Mouse (Mus musculus) cerebellum, postnatal 25 days (tissue): ENCODE measurements at regions not wholly inside any gene's neighbourhood (a gene's known extent, or its start where the extent isn't known, plus 50 kb on each side); places are given as distances from the start of the nearest gene placed in this dataset.

ENCODE experiments used
- DNase-seq, 2 experiments: peaks; one replicate each; pipeline ENCODE4 v3.0.0; 2021; ENCODE audit warnings: mixed read lengths in 2 of 2

DNA sequence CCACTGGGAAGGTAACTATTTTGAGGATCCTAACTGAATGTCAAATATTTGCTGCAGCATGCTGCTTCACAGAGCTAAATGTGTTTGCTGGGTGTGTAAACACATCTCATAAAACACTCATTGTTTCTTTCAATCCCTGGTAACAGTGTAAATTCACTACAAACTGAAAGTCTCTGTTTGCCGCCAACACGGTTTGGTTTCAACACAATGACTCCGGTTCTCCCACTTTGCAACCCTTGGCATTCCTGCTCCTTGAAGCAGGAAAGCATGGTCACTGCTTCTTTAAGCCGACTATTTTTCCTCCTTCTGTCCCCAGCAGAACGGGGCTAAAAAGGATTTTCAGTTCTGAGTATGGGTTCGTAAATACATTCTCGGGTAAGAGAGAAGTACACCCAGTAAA is 328.3 kb downstream of the Klf6 start:
- DNase-seq, result no peak

DNA sequence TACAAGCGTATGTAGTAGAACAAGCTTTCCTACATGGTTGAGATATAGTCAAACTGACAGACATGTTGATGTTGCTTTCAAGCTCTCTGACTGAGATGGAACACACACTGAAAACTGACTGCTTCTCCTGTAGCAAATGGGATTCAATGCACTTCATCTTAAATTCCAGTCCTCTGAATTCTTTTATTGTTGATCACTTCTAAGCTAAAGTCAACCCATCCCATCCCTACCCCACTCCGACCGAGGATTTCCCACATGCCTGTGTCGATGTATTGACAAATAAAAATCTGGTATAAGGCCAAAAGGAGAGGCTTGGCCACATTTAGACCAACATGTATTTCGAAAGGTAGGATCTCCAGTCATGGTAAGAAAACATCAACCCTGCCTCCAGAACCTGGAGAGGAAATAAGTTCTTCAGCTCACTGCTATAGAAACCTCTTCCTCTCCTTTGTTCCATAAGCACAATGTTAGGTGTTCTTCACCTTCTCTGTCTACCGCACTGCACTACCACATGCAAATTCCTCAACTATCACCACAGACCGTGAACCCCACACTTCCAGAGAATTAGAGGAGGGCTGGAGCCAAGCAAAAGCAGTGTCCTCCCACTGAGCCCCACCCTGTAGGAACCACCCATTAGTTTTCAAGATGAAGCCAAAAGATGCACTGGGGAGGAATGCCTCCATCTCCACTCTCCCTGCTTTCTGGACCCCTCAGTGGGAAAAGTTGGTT is 330.1 kb downstream of the Klf6 start:
- DNase-seq, result no peak

DNA sequence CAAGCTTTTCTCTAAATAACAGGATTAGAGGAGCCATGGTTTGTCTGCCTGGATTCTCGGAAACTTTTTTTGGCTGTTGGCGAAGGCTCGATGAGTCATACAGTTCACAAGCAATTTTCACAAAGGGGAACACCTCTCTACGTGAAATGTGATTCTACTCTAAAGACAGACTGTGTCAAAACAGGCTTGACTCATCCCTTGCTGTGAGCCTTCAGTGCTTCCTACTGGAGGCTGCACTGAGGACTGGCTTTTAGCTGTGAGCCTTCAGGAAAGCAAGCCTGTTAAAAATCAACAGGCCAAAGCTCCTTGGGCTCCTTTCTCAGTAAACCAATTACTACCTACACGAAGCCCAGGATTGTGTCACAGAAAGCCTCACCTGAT is 330.6 kb downstream of the Klf6 start:
- DNase-seq, result peak in 1 of 2 experiments; percentile 5

DNA sequence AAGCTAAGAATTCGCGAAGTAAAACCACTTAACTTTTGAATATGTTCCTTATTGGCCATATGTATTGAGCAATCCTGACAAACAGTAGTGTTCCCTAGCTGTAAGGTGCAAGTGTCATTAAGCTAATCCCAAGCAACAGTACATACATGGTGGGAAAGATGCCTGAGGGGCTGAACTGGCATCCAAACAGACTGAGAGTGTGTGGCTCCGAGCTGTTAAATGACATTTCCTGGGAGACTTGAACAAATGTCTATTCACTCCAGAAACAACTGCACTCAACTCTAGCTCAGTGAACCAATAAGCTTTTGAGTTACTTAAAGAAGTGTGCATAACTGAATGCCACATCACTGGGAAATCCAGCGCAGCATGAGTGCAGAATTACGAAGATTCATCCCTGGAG is 335.4 kb downstream of the Klf6 start:
- no peak for DNase-seq

GRCm38 (mm10) chr13:6199107-6199506 is 337.8 kb downstream of the Klf6 start:
- no peak for DNase-seq

GRCm38 (mm10) chr13:6201516-6201915 is 340.2 kb downstream of the Klf6 start:
- DNase-seq, result no peak

GRCm38 (mm10) chr13:6204801-6205200 is 343.1 kb upstream of the Pitrm1 start:
- DNase-seq, result no peak

DNA sequence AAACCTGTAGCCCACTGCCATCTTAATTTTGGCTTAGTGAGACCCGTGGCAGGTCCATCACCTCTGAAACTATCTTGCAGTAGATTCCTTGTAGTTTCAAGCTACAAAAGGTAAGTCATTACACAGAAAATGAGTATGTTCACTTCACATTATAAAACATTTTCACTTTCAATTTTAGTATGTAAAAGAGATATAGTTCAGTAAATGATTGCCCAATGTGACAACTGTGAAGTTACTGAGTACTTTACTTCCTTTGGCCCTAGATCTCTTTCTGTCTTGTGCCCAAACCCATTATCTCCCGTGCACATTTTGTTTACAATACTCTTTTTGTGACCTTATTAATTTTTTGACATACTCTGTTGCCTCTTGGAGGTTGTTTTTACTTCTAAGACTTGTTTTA is 335.4 kb upstream of the Pitrm1 start:
- no peak for DNase-seq

DNA sequence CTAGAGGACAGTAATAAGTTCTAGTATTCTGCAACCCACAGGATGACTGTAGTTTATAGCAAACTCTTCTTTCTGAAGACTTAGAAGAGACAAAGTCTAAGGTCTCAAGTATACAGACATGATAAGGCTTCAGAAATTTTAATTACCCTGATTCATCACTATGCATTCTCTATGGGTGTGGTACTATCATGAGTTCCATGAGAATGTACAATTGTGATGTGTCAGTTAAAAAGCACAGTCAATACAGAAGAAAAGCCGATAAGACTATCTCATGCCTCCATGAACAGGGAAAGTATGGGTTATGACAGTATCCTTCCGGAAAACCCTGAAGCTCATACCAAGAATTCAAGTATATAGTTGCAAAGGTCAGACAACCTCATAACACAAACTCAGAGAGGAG is 333.8 kb upstream of the Pitrm1 start:
- no peak for DNase-seq

GRCm38 (mm10) chr13:6226087-6226643 is 321.8 kb upstream of the Pitrm1 start:
- no peak for DNase-seq

GRCm38 (mm10) chr13:6228278-6228677 is 319.7 kb upstream of the Pitrm1 start:
- DNase-seq, result no peak

GRCm38 (mm10) chr13:6235394-6235793 is 312.6 kb upstream of the Pitrm1 start:
- DNase-seq, result no peak

- DNase-seq, result no peak
These were observed 311.4 kb upstream of the Pitrm1 start for GRCm38 (mm10) chr13:6236503-6236902.

DNA sequence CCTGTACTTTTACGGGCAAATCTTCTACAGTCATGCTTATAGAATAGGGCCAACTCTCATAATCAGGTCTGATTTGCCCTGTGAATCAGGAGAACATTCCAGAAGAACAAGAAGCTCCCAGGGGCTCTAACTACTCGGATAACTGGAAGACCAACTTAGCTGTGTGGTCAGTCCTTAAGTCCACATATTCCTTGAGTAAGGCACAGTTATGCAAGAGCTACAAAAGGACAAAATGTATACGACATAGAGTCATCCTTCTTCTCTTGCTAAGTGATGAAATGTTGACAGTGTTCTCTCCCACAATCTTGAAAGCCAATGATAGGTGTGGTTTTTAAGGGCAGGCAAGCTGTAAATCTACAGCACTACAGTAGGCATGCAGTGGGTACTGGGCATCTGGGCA is 310.7 kb upstream of the Pitrm1 start:
- no peak for DNase-seq

DNA sequence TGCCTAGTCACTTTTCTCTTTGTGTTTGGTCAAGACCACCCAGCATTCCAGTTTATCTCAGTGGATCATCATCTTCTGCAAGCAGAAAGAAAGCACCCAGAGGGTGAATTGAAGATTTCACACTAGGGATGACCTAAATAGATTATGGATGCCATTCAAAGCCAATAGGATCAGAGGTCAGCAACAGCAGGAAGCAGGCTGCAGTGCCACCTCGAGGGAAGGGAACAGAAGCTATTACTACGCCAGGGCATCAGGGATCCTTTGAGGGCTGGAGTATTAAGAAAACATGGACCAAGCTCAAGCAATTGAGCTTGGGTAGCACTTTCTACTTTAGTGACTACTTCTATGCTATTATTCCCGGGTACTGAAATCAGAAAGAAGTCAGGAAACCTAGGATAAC is 307.1 kb upstream of the Pitrm1 start:
- DNase-seq, result no peak

DNA sequence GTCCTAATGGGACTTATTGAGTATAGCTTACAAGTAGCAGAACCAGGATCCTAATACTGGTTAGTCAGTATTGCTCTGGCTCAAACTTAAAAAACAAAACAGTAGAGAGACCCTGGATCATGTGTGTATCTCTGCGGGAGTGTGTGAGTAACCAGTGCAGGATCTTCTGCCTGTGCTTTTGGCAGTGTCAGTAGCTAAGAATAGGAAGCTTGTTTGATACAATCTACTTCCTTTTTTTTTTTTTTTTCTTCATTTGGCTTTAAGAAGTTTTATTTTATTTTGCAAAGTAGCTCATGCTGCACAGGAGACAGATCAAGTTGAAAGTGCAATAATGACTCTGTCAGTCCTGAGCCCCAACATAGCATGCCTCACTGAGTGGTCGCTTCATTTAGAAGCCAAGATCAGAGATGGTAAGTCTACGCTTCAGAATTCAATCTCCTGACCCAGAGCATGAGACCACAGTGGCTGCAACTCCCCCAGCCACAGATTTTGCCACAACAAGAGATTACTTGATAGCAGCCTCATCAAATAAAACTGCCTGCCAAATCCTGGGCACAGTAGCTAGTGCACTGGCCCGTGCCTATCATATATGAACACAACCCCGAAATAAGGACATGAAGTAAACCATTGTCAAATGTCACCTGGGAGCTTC is 306.4 kb upstream of the Pitrm1 start:
- no peak for DNase-seq

GRCm38 (mm10) chr13:6250106-6250505 is 297.8 kb upstream of the Pitrm1 start:
- DNase-seq, result no peak

GRCm38 (mm10) chr13:6251025-6251862 is 296.7 kb upstream of the Pitrm1 start:
- no peak for DNase-seq

- no peak for DNase-seq
These were observed 295.8 kb upstream of the Pitrm1 start for GRCm38 (mm10) chr13:6252100-6252499.

GRCm38 (mm10) chr13:6255303-6255702 is 292.6 kb upstream of the Pitrm1 start:
- DNase-seq, result no peak

DNA sequence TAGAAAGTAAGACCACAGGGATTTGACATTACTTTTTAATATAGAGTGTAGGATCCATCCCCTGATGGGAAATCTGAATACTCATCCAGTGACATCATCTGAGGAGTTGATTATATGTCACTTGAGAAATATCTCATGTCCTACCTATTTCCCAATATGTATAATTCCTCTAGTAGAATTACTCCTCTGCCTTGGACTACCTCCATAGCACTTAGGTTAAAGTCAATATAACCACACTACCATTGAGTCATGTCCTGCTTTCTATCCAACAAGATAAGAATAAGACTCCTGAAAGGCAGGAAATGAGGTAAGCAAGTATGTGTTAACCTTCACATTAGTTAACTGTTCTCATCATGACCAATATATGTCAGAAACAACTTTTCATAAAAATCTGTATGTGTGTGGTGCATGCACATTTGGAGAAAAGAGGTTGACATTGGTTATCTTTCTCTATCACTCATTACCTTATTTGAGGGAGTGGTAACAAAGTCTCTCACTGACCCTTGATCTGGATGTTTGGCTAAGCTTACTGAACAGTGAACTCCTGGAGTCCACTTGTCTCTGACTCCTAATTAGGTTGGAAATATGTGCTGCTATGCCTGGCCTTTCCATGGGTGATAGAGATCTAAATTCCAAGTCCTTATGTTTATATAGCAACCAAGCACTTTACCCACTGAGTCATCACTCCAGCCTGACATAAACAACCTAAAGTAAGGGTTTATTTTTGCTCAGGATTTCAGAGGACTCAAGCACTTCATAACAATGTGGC is 292.0 kb upstream of the Pitrm1 start:
- no peak for DNase-seq

GRCm38 (mm10) chr13:6258456-6258855 is 289.5 kb upstream of the Pitrm1 start:
- no peak for DNase-seq
